Mouse (Mus musculus): ENCODE results near the gene Trip10.

GRCm38 (mm10) chr17:57248771-57249170 lies 484 bp upstream of the Trip10 start:
- TF ChIP-seq CTCF (IDR thresholded peaks at IDR 0.05; ENCODE audit: low read depth) (no peak), EP300 (IDR thresholded peaks at IDR 0.05; ENCODE audit: low read depth) (no peak)
